Mouse (Mus musculus) T-cell, adult 2 months (primary cell): ENCODE data around the gene Ctnnbip1.
A peak's percentile ranks its signal among the peaks of the same experiment; 100 is the strongest.

Source experiments
- DNase-seq: peaks from one replicate; pipeline ENCODE4 v3.0.0; 2022; ENCODE audit warnings: low spot score

Ctnnbip1 gene

DNA sequence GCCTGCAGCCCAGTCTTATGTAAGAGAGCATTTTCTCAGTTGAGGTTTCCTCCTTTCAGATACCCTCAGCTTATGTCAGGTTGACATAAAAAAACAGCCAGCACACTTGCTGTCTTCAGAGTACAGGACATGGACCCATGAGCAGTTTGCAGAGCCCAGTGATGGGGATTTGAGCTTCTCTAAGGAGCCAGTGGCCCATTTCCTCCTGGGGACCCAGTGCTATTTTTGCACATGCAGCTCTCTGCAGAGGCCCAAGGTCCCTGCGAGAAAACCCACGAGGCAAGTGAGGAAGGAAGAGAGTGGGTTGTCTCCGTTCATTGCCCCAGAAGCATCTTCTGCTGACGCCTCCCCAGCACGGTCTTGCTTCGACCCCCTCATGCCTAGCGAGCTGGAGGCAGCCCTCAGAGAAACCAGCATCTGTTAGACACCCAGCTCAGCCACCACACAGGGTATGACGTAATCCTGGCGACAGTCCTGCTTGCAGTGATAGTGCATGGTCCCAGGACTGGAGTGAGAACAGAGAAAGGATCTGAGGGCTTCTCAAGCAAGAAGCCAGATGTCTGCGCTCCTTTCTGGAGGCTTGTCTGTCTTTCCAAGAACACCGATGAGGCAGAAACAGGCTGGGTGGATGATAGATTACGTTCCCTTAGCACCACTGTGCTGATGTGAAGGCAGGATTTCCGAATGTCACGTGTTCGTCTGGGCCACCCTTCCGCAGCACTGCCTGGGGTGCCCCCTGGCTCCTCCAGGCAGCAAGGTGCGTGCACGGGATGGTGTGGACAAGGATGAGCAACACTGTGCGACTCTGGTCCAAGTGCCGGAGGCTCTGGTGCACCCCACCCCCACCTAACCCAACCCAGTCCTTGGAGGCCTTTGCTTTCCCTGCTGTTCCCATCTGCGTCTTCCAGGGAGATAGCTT lies 44.2 kb downstream of the Ctnnbip1 start:
- DNase-seq, result no peak

DNA sequence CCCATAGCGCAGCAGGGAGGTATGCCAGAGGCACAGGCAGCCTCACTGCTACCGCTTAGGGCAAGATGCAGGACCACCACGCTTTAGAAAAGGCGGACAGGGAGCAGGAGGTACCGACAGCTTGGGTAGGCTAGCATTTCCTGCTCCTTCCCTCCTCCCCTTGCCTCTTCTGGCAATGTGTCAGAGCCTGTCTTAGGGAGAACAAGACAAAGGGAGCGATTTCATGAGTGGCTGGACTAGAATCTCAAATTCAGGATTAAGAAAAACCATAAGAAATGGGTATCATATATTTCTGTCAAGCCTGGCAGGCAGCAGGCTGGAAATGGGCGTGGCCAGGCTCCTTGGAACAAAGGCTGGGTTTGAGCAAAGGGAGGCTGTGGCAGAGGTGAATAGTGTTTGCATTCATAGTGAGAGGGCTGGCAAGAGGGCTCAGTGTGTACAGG lies 44.9 kb downstream of the Ctnnbip1 start:
- DNase-seq, result no peak

DNA sequence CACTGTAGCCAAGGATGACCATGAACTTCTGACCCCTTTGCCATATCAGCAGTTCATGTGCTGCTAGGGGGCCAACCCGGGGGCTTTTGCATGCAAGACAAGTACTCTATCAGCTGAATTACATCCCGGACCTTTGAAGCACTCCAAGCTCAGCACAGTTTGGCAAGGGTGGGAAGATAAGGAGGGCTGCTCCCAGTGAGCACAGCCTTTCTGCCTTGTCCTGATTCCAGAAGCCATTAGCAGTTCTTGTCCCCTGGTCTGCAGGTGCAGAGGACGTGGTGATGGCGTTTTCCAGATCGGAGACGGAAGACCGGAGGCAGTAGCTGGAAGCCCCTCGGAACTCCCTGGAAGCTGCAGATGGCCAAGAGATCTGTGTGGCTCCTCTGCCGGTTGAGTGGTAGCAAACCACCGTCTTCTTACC lies 45.9 kb downstream of the Ctnnbip1 start:
- no peak for DNase-seq

DNA sequence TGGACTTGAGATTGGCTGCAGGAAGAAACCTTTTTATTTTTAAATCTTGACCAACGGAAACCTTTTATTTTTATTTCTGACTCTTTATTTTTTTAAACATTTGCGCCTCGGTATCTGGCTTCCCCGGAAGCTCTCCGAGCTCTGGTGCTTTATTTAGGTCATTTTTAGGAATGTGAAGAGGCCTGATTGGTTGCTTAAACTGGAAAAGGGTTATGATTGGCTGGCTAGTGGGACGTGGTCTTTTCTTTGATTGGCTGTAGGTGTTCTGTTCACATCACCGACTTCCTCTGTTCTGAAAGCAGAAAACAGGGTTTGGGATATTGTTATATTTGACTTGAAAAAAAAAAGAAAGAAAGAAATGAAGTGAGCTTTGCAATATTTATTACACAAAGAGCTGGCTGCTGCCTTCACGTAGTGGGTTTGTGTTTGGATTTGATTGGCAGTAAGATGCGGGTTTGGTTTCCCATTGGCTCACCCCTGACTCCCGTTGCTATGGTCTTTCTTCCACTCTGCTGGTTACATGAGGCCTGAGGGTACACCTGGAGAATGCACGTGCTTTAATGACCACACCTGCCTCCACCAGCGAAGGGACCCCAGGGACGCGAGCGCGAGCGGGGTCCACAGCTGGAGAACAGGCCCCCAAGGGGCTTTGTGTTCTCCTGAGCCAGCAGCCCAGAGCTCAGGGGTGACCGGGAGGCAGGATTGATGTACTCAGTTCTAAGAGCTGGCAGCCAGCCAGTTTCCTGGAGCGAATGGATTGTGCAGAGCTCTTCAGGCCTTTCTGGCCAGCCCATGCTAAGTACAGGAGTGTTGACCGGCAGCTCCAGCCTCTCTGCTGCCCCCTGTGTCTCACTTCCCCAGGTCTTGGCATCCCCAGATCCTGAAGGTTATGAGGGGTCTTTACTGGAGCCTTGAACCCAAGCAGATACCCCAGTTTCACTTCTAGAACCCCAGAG lies 46.7 kb downstream of the Ctnnbip1 start:
- no peak for DNase-seq

DNA sequence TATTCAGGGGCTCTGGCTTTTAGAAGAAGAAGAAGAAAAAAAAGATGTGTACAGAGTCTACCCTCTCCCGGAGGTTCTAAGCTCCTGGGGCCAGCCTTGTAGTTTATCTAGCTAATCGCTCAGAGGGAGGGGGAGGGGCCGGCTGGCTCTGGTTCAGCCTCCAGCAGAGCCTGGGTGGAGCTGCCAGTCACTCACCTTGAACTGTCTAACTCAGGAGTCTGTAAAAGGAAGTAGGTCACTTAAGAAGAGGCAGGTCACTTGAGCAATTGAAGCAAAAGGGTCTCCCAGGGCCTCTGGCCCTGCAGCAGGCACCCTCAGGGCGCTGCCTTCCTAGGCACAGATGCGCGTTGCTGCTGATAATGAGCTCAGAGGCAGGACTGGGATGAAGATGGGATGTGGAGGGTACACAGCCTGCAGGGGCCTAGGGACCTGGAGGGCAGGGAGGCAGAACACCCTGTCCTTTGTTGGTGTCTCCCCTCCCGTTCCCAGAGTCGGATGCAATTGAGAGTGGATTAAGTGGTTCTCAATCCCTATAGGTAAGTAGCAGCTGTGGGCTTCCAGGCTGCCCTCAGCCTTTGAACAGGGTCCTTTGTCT lies 49.5 kb downstream of the Ctnnbip1 start:
- no peak for DNase-seq

DNA sequence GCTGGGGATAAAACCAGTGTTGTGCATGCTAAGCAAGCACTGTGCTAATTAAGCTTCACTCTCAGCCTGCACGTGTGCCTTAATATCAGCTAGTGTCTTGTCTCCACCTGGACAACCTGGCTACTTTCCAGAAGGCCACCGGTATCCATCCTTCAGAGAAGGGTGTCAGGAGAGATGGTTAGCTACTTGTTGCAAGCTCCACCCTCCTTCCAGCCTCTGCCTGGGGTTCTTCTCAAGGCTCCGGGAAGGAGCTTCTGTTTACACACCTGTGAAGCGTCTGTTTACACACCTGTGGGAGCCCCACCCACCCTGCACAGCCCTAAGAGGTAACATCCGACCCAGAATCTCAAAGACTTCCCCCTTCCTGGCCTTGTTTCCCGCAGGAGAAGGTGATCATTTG lies 50.6 kb downstream of the Ctnnbip1 start:
- DNase-seq, result no peak

DNA sequence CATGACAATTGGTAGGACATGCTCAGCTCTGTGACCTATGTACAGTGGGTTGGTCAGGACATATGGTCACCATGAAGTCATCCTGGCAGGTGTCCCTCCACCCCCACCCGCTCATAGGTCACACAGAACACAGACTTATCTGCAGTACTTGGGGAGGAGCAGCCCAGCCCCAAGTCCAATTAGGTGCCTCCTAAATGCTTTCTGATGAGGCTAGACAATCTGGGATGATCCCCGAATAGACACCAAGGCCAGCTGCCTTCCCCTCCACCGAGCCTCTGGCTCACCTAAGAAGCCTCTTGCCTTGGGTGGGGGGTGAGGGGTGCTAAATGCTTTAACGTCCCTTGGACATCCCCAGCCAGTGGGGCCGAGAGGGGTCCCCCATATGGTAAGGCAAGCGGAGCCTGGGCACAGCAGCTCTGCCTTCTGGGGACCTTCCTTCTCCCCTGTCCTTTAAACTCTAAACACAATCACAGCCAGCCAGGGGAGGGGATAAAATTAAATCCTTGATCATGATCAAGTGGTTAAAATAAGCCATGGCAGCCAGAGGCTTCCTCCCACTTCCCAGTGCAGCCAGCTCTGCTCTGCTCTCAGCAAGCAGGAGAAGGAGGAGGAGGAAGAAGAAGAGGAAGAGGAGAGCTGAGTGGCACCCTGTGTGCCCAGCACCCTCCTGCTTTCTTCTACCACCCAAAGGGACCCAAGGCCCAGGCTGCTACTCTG lies 51.9 kb downstream of the Ctnnbip1 start:
- DNase-seq, result no peak

DNA sequence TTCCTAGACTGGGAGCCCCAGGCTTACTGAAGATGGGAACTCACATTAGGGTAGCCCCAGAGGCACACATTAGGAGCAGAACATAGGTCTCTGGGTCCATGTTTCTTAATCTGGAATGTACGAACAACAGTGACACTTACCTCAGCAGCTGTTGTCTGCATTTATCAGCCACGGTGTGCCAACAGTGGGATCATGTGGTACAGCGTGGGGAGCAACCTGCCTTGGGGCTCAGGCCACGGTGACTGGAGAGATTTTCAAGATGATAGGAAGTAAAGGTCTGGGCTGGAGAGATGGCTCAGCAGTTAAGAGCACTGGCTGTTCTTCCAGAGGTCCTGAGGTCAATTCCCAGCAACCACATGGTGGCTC lies 52.4 kb downstream of the Ctnnbip1 start:
- no peak for DNase-seq

DNA sequence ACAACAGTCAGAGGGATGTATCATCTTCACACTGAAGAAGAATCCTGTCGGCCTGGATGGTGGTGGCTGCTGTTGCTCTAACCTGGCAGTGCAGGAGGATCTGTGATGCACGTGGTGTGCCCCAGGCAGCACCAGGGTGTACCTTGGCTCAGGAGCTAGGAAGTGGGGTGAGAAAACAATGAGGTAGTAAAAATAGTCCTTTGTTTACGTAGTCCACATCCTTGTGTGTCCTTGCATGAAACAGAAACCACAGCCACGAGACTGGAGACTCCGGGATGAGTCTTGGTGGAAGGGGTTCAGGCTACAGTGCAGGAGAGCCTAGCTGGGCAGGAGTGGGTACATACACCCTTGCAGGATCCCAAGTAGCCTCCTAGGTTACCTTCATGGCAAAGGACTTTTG lies 53.2 kb downstream of the Ctnnbip1 start:
- no peak for DNase-seq

DNA sequence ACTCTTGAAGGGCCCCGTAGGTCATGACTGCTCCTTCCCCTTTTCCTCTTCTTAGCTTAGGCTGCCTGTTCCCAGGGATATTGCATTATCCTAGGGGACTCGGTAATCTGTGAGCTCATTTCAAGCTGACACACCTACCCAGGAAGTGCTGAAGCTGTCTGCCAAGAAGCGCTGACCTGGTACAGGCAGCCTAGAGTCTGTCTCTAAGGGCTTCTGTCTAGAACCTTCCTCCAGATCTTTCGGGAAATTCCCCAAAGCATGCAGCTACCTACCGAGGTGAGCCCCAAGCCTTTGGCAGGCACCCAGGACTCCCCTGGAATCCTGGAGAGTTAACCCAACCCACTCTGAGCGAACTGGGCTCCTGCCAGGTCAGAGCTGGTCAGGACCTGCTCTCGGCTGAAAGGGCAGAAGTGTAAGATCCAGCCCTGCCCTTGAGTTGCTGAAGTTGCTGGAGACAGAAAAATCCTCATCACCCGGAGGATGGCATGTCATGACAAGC lies 53.7 kb downstream of the Ctnnbip1 start:
- no peak for DNase-seq

DNA sequence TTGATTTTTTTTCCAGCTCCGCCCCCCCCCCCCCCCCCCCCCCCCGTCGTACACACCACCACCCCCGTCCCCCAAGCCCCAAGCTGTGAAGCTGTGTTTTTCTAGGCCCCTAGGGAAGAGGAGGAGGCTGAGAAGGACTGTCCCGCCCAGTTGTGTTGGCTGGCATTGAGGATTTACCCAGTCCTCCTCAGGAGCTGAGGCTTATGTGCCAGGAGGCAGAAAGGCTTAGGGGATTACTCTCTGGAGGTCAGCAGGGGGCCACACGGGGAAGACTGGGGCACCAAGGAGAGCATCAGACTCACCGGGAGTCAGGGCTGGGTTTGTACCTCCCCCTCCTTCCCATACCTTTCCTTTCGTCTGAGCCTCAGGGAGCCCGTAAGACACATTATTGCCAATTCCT lies 54.4 kb downstream of the Ctnnbip1 start:
- DNase-seq, result no peak

DNA sequence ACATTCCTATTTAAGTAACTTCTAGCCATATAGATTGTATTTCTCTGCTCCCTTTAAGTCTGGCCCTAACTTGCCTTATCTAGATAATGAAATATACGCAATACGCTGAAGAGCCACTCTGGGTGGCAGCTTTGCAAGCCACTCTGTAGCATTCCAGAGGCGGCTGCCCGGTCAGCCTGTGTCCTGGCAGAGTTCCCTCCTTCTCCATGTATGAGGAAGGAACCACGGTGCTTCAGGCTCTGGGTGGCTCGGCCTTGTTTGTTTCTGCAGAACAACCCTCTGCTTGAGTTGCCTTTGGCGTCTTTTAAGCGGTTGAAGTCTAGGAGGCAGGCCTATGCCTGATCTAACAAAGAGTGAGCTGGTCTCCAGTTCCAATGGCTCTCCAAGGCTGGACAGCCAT lies 54.8 kb downstream of the Ctnnbip1 start:
- no peak for DNase-seq

DNA sequence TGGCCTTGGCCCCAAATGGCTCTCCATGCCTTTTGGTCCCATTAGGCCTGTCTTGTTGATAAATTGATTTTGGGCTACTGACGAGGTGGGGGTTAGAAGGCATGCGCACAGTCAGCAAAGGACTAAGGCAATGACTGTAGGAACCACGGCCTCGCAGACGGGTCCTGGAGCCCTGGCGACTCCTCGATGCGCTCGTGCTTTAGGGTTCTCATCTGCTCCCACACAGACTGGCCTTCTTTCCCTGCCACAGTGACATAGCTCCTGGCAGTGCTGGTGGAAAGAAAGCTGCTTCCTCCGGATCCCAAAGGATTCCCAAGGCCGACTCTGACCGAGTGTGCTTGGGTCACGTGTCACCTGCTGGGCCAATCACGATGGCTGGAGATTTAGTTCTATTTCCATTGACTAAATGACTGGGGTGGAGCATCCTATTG lies 56.4 kb downstream of the Ctnnbip1 start:
- no peak for DNase-seq

DNA sequence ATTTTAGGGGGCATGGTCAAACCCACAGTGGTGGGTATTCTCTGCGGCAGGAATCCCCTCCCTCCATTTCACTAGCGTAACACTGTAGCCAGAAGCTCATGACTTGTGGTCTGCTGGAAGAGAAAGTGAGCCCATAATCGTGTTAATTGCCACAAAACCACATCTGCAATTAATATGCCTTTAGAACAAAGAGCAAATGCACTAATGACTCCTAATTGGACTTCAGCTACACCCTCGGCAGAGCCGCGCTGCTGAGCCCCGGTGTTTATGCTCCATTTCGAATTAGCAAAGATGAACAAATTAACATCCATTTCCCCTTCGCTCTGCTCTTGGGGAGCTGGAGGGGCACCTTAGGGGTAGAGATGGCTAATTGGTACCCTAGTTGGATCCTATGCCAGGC lies 58.0 kb downstream of the Ctnnbip1 start:
- no peak for DNase-seq

DNA sequence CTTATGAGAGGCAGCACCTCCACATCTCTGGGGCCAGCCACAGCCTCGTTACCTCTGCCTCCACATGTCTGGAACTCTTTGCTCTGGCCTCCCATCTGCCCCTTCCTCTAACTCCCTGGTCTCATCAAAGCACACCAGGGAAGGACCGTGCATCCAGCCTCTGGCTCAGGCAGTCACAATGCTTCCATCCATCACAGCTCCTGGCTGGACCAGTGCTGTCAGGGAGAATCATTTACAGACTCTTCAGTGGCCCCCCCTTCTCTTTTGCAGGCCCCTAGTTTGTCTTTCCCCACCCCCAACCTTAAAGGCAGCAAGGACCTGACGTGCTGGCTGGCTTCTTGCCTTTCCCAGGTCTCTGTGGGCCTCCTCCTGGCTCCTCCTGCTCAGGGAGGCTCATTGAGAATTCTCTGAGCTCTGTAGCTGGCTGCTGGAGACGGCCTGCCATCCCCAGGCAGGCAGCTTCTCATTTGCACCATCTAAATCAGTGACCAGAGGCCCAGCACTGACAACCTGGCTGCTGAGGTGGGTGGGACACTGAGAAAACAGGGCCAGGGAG lies 59.0 kb downstream of the Ctnnbip1 start:
- DNase-seq, result no peak

DNA sequence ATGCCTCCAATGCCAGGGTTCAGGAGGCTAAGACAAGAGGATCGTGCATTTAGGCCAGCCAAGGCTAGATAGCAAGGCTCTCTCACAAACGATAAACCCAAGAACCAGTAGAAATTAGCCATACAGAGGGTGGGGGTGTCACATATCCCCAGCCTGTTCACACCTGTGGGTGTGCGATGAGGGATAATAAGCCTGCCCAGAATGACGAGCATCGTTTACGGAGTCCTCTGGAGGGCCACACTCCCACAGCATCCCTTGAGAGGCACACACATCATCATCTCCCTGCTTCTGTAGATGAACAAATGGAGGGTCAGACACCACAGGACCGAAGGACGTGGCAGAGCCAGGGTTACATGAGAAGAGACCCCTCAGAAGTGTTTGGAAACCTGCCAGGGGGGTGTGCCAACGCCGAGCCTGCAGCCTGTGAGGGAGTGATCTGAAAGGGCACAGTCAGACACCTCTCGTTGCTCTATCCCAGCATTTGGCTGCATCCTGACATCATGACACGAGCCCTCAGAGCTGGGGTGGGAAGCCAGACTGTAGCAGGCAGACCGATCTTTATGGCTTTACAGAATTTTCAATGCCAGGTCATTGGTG lies 60.1 kb downstream of the Ctnnbip1 start:
- no peak for DNase-seq

DNA sequence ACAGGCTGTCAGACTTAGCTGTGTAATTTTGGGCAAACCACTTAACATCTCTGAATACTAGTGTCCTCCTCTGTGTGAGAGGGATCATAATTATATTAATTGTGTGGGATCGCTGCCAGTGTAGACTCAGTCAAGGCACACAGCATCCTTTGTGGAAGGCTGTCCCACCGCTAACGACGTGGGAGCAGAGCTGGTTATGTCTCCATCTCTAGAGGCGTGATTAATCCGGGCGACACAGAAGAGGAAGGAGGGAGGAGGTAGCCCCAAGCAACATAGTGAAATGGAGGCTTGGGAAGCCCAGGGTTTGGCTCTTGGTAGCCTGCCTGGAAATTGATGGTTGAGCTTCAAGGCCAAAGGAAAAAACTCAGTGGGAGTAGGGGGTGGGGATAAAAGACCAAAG lies 60.8 kb downstream of the Ctnnbip1 start:
- no peak for DNase-seq

DNA sequence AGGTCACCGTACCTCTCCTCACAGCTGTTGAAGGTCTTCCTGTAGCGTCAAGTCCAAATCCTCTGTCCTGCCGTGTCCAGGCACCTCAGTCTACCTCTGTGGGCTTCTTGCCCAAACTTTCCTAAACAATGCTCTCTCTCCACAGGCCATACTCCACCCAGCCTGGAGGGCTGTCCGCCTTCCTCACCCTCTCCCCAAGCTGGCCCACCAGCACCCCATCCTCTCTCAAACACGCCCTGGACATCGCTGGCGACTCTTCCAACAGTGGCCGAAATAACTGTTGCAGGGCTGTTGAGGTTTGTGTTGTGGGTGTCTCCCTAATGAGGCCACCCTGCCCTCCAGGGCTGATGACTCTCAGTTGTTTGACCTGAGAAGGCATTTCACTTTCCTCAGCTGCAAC lies 67.2 kb downstream of the Ctnnbip1 start:
- DNase-seq, result no peak

DNA sequence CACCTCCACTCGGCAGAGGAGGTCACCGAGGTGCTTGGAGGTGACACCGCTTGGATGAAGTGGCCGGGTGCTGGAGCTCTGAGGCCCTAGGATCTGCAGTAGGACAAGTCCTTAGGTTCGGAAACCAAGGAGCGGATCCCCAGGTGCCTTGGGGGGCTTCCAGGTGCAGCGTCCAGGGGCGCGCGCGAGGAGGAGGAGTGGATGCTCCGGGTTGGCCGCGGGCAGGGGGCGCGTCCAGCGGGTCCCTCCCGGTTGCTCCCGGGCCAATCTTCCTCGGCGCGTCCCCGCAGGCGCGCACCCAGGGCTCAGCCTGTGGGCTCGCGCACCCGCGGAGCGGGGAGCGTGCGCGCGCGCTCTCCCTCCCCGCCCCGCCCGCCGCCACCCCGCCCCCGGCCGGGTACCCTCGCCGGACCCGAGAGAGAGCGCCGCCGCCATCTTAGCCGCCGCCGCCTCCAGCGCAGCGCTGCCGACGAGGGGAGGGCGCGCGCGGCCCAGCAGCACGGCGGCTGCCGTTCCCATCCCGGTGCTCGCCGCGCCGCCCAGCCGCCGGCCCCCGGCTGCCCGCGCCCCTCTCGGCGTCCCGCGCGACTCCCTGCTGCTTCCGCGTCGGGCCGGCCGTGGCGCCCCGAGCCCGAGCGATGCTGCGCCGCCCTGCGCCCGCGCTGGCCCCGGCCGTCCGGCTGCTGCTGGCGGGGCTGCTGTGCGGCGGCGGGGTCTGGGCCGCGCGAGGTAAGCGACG lies 68.2 kb downstream of the Ctnnbip1 start, which contains the start of gene Clstn1:
TSS of gene Clstn1 (plus strand) at position 425 of the 739 bp plus-strand sequence.
- DNase-seq, result peak; percentile 26
